Mouse (Mus musculus) urinary bladder, postnatal 4 days (tissue): ENCODE measurements around the gene Raver2.
"Not testable (repeated sequence)": the region's sequence is repeated elsewhere in the genome, so short reads cannot be mapped to it uniquely, and the experiment has no call there.

Experiments used
- DNase-seq, 2 experiments: peaks; one replicate each; pipeline ENCODE4 v3.0.0; 2021 to 2022; ENCODE audit warnings: low spot score in 2 of 2

The Raver2 gene

DNA sequence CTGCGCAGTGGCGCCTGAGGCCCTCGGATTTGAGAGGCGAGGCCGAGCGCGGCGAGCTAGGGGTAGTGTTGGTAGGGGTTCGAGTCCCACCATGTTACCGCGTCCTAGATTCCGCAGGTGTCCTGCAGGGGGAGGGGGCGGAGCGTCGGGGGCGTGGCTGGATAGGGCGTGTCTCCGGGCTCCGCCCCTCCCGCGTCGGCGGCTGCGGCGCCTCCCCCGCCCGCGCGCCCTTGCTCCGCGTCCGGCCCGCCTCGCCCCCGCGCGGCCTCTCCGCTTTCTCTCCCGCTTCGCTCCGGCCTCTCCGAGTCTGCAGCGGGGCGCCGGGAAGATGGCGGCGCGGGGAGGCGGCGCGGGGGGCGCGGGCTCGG, at the start of gene Raver2:
Gene Raver2 (plus strand): TSS at position 198 of the 368 bp plus-strand sequence.
- peak; percentile 48 to 72 for DNase-seq

- DNase-seq = no peak
Measured at GRCm38 (mm10) chr4:101020596-101020995, 48.2 kb upstream of the Raver2 start, which contains the start of gene Gm10577. Gm10577 (minus strand) TSS chr4:101020696.

DNA sequence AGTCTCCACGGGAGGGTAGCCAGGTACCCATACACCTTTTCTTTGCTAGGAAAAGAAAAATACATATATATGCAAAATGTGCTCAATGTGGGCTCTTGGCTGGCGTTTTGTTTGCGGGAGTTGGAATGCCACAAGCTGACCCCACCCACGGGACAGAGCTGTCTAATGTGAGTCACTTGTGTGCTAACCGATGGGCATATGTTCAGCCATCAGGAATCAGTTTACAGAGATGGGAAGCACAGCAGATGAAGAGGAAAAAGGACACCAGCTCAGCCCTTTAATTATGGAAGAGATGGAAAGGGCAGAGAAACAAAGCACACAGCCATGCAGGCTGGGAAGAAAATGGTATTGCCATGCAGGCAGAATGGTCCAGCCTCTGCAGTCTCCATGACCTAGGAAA, 42.2 kb upstream of the Raver2 start:
- no peak for DNase-seq

- no peak for DNase-seq
Measured at GRCm38 (mm10) chr4:101026995-101027394, 41.8 kb upstream of the Raver2 start.

DNA sequence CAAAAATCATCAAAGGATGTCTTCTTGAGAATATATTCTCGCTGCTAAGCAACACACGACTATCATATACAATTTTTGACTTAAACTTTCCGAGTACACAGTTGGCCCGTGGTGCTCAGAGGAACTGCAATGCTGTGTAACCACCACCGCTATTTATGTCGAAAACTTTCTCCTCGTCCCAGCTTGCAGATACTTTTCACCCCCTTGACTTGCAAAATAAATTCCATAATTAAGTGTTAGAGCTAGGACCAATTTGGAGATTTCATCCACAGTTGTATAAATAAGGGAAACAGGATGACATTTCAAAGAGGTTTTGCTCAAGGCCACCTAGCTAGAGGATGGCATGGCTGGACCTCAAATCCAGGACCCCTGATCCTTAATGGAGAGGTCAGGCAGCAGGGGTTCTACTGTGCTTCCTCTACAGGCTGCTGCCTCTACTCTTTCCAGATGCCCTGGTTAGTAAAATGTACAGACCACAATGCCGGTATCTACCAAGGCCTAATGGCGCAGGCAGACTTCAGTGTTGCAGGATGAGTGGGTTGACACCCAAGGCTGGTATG, 40.9 kb upstream of the Raver2 start:
- DNase-seq = no peak

DNA sequence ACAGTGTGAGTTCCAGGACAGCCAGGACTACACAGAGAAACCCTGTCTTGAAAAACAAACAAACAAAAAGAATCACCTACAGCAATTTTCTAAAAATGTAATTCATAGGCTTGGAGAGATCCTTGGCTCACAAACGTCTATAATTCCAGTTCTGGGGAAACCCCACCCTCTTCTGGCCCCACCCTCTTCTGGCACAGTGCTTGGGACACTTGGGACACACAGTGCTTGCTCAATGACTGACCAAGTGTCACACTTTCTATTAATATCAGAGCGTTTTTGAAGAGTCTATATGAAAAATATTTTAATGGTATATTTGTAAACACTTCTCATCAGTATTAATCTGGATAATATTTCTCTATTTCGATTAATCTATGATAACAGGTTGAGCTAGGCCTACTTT, 35.7 kb upstream of the Raver2 start:
- DNase-seq = no peak

- DNase-seq = no peak
Measured at GRCm38 (mm10) chr4:101035131-101035530, 33.7 kb upstream of the Raver2 start.

DNA sequence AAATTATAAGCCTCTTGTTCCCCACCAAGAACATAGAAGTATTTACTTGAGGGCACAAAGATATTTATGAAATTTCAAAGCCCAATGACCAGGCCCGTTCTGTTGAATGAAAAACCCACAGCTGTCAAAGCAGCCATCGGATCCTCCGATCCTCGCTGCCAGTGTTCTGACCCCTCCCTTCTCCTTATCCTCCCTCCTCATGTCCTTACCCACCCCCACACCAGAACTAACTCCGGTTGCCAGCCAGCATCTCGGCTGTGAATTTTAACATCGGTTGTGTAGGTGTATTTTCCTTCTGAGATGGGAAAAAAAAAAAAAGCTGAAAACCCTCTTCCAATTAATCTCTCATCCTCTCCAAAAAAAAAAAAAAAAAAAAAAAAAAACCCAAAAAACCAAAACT, 31.6 kb upstream of the Raver2 start:
- DNase-seq = no peak

DNA sequence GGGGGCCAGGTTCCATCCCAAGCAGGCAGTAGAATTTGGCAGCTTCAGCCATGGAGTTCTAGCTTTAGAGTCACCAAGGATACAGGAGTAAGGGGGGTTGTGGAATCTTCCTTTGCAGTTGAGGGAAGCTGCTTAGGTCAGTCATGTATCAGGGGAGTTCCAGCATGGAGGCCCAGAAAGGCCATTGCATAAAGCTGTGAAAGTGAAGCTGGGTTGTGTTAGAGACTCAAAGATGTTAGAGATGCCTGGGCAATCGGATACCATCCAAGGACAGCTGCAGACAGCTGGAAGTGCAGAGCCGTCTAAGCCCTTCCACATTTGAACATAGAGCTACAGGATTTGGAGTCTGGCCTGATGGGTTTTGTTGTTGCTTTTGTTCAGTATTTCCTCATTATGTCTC, 25.1 kb upstream of the Raver2 start:
- DNase-seq = no peak

DNA sequence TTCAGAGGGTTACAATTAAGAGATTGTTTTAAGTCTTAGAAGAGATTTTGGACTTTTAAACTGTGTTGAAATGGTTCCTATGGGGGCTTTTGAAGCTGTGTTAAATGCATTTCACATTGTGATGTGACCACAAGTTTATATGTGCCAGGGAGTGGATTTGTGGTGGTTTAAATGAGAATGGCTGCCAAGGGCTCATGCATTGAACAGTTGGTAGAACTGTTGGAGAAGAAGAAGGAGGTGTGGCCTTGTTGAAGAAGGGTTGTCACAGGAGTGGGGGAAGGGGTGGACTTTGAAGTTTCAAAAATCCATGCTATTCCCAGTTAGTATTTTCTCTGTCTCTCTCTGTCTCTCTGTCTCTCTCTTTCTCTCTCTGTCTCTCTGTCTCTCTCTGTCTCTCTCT, 24.6 kb upstream of the Raver2 start:
- no peak for DNase-seq

GRCm38 (mm10) chr4:101046576-101046975, 22.2 kb upstream of the Raver2 start:
- DNase-seq = no peak

DNA sequence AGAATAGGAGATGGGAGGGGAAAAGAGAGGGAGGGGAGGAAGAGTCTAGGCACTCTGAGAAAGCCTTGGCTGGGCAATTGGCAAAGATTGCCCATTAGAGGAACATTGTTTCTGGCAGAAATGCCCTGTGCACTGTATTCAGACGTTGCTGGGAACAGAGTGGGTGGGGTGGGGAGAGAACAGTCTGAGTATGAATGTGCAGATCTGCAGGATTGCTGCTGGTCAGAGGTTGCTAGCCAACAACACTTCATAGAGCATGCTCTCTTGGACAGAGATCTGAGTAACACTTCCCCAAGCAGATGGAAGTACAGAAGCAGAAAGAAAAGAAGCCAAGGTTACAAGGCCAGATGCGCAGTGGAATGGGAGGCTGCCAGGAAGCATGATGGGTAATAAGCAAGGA, 6.6 kb upstream of the Raver2 start:
- no peak for DNase-seq

DNA sequence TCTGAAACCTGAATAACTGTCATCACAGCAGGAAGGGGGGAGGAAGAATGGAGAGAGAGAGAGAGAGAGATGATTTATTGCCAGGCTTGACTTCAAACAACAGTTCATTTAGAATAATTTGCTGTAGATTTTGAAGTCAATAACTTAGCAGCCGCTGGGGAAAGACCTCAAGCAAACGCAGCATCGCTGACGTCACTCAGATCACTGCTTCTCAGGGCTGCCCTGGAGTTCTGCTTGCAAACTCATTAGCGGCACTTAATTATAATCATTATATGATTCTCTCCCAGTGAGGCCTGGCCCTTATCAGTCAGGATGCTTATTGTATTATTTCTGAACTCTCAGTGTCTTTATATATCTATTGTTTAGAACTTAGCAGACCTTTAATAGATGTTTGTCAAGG, 2.4 kb upstream of the Raver2 start:
- DNase-seq = no peak

DNA sequence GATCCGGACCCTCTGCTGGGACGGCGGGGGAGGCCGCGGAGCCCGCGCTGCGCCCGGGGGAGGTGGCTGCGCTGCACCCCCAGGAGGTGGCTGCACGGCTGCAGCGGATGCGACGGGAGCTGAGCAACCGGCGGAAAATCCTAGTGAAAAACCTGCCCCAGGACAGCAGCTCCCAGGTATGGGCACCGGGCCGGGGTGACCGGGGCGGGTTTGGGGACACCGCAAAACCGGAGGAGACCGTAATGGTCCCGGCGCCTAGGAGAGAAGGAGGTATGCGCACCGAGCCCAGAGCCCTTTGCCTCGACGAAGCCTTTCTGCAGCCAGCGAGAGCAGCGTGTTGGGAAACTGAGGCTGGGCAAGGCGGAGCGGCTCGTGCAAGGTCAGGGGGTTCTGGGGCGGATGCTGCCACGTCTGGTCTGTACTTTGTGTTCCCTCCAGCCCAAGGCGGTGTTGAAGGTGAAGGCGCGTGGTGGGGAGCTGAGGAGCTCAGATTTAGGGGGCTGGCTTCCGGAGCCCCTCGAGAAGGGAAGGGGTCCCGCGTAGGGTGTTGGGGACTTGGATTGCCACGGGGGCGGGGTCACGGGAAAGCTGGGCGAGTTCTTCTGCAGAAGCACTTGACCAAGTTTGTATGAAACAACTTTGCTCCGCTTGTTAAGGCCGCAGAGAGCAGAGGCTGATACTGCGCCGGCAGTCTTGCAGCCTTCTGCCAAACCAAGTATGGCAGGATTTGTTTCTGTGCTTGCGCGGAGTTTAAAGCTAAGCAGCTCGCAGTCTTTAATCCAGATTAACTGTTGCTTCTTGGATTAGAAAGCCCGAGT, 580 bp downstream of the Raver2 start:
- DNase-seq = peak; percentile 20 to 62

- no peak for DNase-seq
Measured at GRCm38 (mm10) chr4:101071570-101071969, 2.8 kb downstream of the Raver2 start.

- DNase-seq = no peak
Measured at GRCm38 (mm10) chr4:101076425-101076824, 7.6 kb downstream of the Raver2 start.

- no peak for DNase-seq
Measured at GRCm38 (mm10) chr4:101080016-101080415, 11.2 kb downstream of the Raver2 start.

DNA sequence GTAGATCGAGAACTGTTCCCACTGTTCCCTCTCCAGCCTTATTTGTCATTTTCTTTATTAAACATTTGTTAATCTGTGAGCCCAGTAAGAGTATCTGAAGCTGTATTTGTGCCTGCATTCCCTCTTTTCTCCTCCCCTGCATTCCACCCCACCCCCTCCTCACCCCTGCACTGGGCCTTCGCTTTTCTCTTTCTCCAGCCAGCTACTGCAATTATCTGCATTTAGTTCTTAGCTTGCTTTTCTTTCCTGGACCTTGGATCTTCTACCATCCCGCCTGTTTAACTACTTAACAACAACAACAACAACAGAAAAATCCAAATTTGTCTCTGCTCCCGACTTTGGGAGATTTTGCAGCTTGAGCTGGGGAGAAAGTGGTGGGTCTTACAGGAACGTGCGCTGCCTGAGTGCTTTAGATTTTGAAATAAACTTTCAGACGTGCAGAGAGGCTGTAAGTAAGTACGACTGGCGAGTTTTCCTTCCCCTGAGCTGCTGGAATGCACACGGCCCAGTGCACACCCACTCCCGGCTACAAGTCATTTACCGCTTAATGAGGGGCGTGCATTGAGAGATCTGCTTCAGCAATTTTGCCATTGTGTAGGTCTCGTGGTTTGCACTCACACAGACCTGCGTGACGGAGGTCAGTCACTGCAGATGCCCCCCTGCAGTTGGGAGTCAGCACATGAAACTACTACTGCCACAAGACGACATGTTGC, 13.5 kb downstream of the Raver2 start:
- DNase-seq = no peak

DNA sequence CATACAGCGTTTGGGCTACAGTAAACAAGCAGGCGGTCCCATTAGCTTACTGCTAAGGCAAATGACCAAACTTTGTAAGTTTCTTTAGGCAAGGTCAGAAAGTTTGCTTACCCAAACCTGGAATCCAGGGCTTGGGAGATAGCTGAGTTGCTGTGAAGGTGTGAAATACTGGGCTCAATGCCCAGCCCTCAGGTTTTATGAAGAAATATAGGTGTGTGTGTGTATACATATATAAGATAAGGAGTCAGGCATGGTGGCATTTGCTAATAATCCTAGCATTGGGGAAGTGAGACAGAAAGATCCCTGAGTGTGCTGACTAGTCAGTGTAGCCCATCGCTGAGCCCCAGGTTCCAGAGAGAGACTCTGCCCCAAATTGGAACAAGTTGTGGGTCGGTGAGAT, 16.1 kb downstream of the Raver2 start:
- DNase-seq = no peak

DNA sequence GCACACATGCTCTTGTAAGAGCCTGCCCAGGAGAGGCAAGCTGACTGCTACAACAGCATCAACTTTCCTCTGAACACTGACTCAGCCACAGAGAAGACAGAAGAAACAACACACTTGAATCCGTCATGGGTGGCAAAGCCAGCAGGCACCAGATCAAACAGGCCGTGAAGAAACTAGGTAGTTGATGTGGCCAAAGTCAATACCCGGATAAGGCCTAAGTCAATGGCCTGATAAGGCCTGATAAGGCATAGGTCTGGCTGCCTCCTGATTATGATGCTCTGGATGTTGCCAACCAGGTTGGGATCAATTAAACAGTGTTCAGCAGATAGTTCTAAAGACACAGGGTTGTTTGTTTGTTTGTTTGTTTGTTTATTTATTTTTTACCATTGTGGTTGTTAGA, 17.3 kb downstream of the Raver2 start:
- no peak for DNase-seq

DNA sequence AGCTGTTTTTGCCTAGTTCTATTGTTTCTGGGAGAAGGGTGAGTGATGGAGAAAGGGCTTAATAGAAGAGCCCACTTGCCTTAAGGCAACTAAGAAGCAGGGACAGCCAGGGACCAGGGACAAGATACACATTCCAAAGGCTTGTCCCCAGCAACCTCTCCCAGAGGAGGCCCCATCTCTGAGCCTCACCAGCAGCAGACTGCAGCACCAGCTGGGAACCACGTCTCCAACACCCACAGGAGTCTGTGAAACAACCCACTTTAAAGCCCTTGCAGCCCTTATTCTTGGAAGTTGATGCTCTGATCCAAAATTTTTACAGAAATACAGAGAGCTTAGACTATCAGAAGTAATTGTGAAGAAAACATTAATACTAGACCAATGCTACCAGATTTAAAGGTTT, 18.9 kb downstream of the Raver2 start:
- DNase-seq = no peak

DNA sequence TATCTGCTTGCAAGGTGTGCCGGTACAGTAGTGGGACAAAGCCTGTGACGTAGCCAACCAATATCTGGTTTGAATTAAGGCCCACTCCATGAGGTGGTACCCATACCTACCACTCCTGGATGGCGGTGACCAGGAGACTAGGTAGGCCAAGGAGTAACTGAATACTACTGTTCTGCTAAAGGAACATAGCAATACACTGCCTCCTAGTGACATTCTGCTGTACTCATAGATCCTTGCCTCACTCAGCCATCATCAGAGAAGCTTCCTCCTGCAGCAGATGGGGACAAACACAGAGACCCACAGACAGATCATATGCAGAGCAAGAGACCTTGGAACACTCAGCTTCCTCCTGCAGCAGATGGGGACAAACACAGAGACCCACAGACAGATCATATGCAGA, 21.8 kb downstream of the Raver2 start:
- DNase-seq = not testable (repeated sequence)

DNA sequence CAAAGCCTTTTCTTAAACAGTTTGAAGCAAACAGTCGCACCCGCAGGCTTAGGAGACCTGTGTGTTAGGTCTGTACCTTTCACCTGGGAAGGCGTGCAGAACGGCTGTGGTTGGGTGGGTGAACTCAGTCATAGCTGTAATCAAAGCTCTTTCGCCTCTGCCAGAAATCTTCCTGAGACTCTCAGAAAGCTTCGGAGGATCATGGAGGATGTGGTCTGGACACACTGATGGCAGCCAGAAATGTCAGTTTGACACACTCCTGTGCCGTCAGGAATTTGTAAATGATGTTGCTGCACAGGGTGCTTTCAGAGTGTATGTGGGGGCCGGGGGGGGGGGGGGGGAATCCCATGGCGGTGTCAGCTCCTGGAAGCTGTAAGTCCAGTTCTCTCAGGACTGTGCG, 24.5 kb downstream of the Raver2 start:
- no peak for DNase-seq
